Mouse (Mus musculus): ENCODE measurements at regions not wholly inside any gene's neighbourhood (a gene's known extent, or its start where the extent isn't known, plus 50 kb on each side); places are given as distances from the start of the nearest gene placed in this dataset.

DNA sequence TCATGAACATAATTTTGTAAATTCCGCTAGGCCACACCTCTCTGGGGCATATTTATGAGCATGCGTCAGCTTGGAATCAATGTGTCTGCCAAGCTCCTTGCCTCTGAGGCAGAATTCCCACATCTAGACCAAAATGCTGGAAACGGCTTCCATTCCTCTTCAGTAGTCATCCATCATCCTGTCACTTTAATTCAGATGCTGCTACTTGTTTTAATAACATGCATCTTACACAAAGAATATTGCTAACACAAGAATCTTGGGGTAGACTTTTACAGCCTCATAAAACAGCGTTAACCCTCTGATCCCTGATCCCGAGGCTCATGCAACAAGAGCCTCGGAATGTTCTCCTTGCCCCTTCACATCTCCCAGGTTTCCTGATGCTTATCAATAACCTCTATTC is 442.7 kb upstream of the Etaa1 start:
- no peak for DNase-seq

DNA sequence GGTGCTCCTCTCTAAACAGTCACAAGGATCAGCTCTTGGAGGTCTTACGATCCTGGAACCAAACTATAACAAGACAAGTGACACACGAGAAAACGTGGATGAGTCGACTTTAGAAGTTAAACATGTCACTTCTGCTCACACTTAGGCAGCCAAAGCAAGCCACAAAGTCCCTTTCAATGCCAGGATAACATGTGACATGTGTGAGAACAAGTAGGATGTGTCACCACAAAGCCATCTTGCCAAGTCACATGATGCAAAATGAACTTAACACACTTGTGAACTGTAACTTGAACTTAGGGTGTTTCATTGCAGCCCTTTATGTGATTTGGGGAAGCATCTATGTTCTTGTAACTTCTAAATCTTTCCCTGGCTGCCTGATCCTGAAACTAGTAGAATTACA is 442.0 kb upstream of the Etaa1 start:
- DNase-seq, result no peak

DNA sequence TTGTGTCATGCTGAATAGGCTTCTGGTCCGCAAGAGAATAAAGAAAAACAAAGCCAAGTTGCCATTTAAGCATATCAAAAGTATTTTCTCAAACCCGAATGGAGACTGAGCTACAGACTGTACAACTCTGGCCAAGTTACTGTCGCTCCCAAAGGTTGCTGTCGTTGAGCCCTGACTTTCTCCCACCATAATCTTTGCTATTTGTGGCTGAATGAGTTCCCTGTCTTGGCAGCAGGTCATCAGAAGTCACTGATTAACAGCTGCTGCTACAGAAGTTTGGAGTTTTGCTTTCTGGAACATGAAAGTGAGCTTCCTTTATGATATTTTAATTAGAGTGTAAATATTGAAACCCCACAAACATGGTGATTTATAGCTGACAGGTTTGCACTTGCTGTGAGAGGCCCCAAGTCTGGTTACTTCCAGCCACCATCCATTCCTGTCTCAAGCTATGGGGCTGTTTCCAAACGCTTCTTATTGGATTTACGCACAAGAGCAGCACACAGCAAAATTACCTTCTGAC is 419.2 kb upstream of the Etaa1 start:
- DNase-seq, result no peak

DNA sequence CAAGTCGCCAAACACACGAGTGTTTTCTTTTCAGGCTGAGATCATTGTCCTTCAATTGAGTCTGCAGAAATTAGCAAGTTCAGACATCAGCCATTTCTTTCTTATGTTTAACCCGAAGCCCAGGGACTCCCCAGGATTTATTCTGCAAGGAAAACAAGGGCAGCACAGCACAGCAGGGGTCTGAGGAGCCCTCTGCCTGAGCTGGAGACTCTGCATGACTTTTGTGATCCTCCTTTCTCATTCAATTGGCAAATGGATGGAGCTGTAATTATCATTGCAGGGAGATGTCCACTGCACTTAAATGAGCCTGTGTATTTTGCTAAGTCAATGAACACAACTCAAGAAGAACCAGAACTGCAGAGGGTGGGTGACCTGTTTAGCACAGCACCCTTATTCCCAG is 417.6 kb upstream of the Etaa1 start:
- DNase-seq, result no peak

DNA sequence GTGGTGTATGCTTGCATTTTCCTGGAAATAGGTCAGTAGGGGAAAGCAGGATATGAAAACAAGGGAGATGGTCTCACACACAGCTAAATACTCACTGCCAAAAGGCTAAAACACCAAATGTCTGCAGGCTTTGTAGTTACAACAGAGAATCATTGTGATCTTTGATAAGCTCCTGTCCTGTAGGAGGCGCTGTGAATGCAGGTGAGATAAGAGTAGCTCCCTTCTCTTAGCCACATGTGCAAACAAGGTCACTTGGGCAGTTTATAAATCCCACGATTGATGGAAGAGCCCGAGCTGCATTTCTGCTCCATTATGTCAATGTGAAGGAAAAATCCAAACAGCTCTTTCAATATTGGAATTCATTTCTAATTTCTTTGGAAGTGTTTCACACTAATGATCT is 417.2 kb upstream of the Etaa1 start:
- peak in 1 of 2 experiments; percentile 8 for DNase-seq

DNA sequence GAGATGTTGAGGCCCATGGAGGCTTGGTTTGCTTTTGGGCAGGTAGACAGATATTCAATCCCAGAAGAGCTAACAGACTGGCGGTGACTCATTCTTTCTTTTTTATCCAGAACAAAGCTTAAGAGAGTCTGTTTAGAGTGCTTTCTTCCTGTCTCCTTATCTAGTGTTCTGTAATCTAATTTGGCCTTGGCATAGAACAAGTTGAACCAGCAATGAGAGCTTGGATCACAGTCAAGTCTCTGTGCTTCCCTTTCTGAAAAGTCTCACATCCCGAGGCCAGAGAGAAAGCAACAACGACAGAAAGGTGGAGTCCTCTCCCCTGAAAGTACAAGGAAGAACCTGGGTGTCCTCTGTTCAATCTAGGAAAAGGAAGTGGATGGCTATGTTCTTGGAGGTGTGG is 401.2 kb upstream of the Etaa1 start:
- DNase-seq, result no peak

DNA sequence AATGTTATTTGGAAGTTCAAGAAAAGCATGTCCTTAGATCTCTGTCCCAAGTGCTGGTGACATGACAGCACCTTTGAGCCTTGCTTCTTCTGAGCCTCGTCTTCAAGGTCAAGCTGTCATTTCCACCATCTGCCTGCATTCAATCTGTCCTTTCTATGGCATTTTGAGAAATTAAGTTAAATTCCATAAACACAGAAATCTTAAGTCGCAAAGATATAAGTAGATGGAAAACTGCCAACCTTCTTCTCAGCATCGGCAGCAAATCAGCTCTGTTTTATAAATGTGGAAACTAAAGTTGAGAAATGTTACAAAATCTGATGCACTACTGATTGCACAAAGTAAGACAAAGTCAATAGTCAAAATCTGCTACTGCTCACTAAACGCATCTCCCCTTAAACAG is 400.5 kb upstream of the Etaa1 start:
- DNase-seq, result no peak

DNA sequence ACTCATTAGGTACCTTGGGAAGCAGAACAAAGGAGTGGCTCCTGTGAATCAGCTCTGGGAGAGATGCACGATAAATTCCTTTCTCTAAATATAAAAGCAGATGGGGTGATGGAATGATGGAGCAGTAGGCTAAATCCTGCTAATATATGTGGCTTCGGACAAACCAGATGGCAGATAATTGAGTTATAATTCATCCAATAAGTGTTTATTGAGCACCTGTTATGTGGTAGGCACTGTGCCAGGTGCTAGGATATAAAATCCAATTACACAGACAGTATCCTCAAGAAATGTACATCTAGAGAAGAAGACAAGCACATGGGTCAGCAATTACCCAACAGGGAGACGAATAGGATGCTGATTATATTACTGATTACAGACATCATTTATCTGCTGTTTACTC is 394.2 kb upstream of the Etaa1 start:
- no peak for DNase-seq

DNA sequence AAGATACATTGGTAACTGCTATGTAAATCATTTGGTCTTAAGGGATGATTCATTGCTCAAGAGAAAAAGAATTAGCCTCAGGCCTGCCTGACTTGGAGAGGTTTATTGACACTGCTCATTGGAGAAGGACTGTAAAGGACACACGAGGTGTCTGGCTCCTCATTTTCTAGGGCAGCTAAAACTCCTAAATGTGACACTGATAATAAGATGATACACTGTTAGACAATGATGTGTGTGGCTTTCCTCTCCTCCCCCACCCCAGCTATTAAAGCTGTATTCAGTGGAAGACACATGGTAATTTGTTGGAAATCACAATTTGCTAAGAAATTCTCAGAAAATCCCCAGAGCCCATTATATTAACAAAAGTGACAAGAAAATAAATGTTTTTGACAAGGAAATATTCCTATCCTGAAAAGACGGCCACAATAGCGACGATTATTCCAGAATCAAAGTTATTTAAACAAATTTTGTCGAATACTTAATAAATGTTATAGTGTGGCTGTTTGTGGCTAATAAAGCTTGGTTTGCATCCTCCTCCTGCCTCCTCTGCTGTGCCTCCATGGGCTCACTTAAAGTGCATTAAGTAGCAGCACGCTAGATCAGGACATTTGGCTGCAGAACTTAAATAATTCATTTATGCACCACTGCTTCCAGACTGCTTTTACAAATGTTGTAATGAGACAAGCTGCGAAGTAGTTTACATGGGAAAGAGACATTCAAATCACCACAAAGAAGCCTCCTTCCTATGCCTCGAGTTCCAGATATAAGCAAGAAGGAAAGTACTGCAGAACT is 360.0 kb upstream of the Etaa1 start:
- no peak for DNase-seq

DNA sequence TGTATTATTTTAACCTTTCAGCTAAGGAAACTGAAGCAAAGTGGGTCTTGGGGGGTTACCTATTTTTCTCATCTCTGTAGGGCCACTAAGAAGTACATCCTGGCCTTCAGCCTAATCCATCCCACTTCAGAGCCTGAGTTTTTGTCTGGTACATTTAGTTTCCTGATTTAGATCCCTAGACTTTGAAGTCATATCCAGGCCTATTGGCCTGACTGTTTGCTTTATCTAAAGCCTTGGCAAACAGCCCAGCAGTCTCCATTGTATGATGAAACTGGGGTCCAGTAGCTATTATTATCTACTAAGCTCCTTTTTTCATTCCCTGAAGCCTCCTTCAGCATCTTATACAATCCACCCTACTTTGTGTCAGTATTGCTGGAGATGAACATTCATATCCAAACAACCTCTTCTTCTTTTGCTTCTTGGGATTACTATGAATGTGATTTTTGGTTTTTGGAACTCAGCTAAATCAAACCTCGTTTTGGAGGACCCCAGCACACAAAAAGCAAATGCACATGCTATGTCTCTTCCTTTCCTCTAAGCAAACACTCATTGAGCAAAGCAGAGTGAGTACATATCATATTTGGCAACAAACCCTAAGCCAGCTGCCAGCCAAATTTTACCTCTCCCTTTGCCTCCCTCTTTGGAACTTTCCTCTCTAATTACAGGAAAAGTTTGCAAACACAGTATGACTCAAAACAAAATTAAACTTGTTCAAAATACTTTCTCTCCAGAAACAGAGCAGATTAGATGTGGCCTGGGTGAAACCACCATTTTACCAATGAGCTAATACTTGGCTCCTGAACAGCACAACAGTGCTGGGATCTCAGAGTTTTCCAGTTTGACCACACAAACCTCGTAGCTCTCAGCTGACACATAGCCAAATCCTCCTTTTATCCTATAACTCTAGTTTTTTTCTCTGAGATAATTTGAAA is 342.8 kb upstream of the Etaa1 start:
- DNase-seq, result no peak

DNA sequence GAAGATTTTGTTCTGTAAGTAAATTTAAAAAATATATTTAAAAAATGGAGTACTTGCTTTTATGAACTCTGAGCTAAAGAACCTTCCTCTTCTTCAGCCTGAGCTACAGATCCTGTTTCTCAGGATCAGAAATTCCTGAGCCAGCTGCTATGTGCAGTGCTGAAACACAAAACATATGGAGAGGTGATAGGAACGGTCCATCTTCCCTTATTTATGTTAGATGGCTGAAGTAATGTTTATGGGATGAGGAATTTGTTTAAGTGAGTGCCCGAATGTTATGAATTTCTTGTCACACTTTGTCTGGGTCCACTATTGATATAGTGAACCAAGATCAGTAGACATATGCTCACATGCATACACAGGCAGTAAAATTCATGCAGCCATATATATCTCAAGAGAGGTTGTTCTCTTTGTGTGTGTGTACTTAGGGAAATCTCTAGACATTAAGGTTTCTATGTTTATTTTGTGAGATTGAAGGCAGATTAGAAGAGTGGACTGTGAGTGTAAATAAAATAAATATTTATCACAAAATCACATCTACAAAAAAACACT is 325.0 kb upstream of the Etaa1 start:
- DNase-seq, result no peak

DNA sequence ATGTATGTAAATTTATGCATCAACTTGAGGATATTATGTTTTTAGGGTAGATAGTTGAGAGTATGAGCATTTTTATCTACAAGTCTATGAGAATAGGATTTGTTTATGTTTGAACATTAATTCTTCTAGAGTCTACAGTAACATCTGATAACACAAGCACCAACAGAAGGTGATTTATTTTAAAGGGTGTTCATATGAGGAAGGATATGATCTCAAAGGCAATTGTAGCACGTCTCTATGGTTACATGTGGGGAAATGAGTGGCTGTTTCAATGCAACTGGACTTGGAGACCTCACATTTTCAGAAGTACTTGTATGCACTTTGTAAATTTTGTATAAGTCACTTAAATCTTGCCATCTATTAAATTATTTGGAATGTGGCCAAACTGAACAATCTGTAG is 318.7 kb upstream of the Etaa1 start:
- no peak for DNase-seq

DNA sequence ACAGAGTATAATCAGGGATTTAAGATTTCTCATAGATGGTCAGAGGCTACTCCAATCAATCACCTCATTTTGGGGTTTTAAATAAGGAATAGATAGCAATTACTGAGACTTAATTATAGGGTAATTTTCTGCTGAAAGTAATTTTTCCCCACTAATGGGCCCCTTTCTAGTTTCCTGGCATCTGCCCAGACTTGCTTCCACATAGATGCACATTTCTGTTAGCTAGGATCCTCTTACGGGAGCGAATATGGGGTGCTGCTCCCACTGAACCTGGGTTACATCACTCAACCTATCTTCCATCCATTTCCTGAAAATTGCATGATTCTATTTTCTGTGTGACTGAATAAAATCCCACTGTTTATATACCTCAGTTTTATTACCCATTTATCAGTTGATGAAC is 312.5 kb upstream of the Etaa1 start:
- DNase-seq, result no peak

DNA sequence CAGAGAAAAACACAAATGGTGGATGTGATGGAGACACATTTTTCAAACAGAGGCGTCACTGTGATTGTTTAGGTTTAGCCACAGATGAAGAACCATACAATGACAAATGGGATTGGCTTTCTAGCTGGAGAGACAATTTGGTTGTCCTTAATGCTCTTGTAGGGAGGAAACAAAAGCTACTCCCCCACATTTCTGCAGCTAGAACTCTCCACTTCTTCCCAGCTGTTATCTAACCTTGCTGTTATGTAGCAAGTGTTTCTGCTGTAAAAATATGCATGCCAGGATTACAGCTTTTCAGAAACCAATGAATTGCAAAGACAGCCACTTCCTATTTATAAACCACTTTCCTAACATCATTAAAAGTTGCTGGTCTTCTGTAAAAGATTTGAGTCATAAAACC is 309.2 kb upstream of the Etaa1 start:
- DNase-seq, result no peak

DNA sequence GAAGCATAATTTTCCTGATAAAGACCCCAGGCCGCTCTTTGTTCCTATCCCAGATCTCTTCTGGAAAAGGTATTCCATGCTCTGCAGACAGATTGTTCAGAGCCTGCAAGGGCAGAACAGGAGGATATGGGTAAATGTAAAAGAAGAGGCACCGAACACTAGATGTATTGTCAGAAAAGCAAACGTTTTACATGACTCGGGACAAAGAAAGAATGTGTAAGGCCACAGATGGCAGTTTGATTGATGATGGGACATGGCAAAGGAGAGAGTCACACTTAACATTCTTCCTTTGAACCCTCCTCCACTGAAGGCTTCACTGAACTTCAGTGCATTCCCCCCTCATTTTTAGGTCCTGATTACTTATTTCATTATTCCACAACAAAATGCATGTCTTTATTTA is 295.6 kb upstream of the Etaa1 start:
- DNase-seq, result no peak

DNA sequence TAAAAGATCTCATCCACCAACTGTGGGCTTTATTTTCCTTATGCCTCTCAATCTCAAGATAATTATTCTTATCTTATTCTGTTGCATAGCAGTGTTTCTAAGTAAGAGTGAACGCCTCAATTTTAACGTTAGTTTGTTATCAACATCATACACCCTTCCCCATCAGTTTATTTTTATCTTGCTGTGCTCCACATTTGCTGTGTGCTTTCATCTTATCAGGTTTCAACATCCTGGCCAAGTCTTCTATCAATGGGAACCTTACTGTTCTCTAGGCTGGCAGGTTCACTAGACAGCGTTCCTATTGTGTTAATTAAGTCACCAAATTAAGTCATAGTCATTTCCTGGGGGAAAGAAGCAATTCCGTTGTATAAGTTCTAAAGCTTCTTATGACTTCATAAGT is 263.1 kb upstream of the Etaa1 start:
- DNase-seq, result no peak

DNA sequence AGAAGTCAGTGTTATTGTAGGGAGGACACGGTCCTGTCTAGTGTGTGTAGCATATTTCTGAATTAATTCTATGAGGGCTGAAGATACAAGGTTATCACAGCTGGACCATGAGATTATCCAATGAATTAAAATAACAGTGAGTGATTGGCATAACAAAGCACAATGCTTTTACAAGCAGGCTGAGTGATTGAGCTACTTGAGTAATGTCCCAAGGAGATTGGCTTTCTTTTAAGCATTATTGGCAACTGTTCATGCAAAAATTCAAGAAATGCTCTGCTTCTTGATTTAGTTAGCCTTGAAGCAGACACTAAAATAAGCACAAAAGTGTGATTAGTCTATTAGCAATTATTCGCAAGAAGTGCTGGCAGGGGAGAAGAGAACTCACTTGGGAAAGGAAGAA is 219.4 kb upstream of the Etaa1 start:
- DNase-seq, result no peak

DNA sequence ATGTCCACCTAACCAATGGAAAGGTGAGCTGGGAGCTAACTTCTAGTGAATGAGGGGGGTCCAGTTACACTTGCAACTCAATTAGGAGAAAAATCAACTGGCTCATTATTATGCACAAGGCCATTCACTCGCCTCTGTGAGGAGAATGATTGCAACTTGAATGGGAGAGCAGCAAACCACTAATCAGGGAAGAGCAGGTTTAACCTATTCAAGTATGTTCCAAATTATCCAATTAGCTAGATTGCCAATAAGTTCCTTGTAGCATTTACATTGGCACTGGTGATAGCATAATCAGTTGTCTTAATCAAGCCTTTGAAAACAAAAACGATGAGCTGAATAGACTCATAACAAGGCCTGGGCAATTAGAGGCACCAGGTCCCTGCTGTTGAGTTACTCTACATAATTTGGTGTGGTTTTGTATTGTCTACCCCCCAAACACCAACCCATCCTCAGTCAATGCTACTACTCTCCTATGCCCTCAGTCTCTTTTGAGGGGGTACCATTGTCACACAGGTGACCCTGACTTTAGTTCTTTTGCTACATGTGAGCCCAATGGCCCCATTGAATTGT is 217.6 kb upstream of the Etaa1 start:
- DNase-seq, result no peak

DNA sequence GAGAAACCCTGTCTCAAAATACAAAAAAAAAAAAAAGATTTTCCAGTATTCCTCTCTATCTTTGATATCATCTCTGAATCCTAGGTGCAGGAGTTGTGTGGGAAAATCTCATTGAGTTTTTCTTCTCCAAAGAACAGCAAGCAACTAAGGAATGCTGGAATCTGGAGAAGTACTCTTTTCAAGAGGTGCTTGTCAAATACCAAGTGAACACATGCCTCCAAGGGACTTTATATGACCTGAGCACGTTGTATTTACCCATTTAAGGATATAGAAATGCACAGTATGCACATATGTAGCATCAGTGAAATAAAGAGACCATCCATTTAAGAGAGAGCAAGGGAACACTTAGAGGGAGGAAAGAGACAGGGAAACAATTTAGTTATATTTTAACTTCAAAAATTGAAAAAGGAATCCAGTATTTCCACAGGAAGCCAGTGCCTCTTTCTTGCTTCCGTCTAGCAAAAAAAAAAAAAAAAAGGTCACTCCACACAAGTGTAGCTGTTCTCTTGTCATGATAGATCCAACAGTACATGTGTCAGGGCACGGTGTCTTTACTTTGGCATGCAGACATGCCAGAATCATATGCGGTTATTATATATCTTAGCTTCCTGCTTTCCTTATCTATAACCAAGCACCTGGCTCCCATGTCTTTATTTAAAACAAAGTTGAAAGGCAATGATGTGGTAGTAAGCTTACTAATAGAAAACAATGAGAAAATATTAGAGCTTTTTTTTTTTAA is 212.1 kb upstream of the Etaa1 start:
- DNase-seq, result no peak

DNA sequence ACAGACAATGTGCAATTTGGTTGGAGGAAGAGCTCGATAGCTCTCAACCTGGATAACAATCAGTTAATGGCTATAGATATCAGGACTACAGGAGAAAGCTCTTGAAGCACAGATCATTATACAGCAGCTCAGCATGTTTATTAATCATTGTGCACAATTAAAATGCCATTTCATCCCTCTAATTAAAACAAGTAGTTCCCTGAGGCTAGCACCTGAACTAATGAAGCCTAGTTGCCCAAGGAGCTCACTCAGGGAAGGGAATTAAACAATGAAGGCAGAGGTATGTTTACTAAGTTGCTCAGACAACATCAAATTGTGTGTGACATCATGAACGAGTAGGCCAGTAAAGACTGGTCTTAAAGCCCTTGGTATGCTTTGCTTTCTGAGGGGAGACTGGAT is 210.3 kb upstream of the Etaa1 start:
- no peak for DNase-seq

DNA sequence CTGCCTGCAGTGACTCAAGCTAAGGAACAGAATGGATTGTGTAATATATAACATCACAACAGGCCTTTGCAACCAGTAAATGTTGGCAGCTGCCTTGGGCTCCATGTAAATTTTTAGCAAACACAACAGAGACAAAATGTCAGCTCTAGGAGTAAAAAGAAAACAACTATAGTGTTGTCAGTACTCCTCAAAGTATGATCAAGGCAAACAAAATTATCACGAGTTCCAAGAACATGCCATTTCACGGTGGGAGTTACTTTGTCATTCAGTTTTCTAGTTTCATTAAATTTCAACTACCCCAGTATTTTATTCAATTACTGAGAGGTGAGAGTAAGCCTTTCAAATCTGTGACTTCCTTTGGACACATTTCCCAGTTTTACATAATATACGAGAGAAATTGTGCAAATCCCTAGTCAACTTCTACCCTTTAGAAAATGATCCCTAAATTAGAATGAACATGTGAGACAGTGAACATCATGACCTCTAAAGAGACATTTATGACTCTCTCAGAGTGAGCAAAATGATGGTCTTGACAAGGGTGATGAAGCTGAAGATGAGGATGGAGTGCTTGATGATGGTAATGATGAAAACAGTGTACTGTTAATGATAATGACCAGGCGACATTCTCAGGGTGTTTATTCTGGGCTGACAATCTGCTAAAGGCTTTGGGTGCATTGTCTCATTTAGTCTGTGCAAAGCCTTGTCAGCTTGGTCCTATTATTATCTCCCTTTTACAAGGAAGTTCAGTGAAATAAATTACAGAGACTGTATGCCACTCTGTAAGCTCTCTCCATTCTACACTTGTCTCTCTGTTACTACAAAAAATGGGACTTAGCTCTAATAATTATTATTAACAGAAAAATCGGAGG is 209.7 kb upstream of the Etaa1 start:
- no peak for DNase-seq

DNA sequence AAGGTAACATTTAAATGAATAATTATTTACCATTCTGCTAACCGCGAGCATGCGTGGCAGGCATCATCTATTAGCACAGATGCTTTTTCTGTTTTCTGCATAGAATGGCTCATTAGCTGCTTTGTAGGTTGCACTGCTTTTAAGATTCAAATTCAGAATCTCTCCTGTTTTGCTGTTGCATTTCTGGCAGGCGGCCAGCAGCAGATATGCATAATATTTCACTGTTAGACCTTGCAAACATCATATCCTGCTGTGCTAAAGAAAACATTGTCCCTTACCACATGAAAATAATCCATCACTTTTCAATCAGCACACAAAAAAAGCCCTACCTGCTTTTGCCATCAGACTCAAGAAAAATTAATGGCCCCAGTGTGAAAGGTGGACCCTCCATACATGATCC is 202.8 kb upstream of the Etaa1 start:
- DNase-seq, result no peak
